Mouse (Mus musculus): ENCODE data around the gene Rfc3.
A peak's percentile ranks its signal among the peaks of the same experiment; 100 is the strongest.
"Not testable (repeated sequence)": the region's sequence is repeated elsewhere in the genome, so short reads cannot be mapped to it uniquely, and the experiment has no call there.

Rfc3 gene

DNA sequence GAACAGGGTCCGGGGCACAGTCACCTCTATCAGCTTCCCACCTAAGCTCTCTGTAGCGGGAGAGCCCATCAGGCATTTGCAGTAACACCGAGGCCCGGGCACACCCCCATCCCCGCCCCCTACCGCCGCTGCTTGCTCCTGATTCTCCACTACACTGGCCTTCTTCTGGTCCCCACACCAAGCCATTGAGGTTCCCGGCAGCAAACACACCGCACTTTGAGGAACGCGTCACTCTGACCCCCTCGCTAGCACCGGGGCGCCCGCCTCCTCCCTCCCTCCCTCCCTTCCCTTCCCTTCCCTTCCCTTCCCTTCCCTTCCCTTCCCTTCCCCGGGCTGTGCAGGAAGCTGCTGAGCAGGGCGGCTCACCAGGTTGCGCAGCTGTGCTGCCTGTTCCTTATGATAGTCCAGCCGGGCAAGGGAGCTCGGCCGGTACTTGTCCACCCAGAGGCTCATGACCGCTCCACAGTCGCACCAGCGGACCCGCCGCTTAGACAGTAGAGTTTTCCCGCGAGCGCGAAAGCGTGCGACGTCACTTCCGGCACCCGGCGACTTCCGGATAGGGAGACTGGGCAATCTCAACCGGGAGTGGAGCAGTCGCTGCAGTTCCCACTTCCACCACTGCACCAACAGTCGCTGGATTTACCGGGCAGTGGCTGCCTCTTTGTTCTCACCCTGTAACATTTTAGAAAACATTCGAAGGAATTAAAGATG lies at the start of gene Rfc3:
Gene Rfc3, minus strand, starts transcription at position 543 of the 711 bp plus-strand sequence.
- DNase-seq (ENCODE audit: low spot score): peak; percentile 95

GRCm38 (mm10) chr5:151693636-151694035 lies 42.6 kb upstream of the Rfc3 start:
- DNase-seq (ENCODE audit: low spot score): not testable (repeated sequence)

- DNase-seq (ENCODE audit: low spot score): peak; percentile 79
These were observed 35.8 kb upstream of the Rfc3 start for GRCm38 (mm10) chr5:151686606-151687525.

DNA sequence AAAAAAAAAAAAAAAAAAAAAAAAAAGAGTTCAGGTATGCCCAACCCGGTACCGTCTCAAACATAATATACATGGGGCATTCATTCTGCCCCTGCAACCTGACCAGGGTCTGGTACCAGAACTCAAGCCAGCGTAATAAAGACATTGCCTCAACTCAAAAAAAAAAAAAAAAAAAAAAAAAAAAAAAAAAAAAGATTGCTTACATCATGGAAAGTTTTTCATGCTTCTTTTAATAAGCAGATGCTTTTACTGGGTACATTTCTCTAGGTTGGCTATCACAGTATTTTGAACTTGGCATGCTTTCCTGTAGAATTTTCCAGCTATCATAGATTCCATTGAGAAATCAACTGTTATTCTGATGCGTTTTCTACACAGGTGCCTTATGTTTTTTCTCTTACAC lies 11.2 kb upstream of the Rfc3 start:
- DNase-seq (ENCODE audit: low spot score): no peak

- DNase-seq (ENCODE audit: low spot score): no peak
These were observed 356 bp upstream of the Rfc3 start for GRCm38 (mm10) chr5:151651411-151651784.

GRCm38 (mm10) chr5:151644845-151645244 lies 6.2 kb downstream of the Rfc3 start:
- no peak for DNase-seq (ENCODE audit: low spot score)

GRCm38 (mm10) chr5:151642867-151643266 lies 8.2 kb downstream of the Rfc3 start:
- DNase-seq (ENCODE audit: low spot score): no peak

DNA sequence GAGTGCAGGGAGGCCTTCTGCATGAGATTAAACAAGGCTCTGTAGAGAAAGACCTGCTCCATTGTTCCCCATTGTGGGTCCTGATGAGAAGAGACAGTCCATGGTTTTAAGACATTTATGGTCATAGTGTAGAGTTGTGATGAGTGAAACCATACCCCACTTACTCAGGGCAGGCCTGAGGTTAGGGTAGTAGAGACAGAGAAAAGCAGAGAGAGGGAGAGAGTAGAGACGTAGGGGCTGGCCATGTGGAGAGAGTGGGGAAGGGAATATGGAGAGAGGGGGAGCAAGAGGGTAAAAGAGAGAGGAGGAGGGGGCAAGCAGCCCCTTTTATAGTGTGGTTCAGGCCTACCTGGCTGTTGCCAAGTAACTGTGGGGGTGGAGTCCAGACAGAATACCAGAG lies 8.9 kb downstream of the Rfc3 start:
- DNase-seq (ENCODE audit: low spot score): no peak

- DNase-seq (ENCODE audit: low spot score): no peak
These were observed 45.1 kb downstream of the Rfc3 start, which contains the start of gene Vmn2r18 for GRCm38 (mm10) chr5:151605921-151606320. Vmn2r18 (minus strand) TSS chr5:151606021.

- no peak for DNase-seq (ENCODE audit: low spot score)
These were observed 49.3 kb downstream of the Rfc3 start for GRCm38 (mm10) chr5:151601696-151602095.
